Mouse (Mus musculus): Measurements from ENCODE around the gene Pla2g4b.

GRCm38 (mm10) chr2:120086038-120086437 is 52.8 kb downstream of the Pla2g4b start:
- TF ChIP-seq CTCF (IDR thresholded peaks at IDR 0.05) (no peak), EP300 (IDR thresholded peaks at IDR 0.05) (no peak)
